Mouse (Mus musculus): Measurements from ENCODE around the gene Nup93. TPM values are rescaled to one million over a fixed set of nuclear protein-coding genes. Genes with fewer than 3 reads are reported as not detected.

Gene Nup93
- polyA plus RNA-seq, 1 experiment, result 18.8 TPM

DNA sequence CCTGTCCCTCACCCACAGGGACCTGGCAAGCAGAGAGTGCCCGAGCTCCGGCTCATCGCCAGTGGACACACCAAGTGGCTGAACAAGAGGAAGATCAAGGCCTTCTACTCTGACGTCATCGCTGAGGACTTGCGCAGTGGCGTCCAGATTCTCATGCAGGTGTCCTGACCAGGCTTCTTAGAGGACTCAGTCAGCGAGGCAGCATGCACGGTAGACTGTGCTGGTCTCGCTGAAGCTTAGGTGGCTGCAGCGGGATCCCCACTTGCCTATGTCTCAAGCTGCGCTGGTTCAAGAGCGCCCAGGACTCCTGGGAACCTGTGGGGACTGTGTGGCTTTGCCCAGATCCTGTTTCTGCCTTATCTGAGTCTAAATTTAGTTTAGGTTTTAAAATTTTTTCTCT lies 131.9 kb downstream of the Nup93 start:
- DNase-seq (ENCODE audit: low read depth, low spot score), result no peak
- WGBS, result 93% methylated on average over 13 of the region's 13 CpGs

DNA sequence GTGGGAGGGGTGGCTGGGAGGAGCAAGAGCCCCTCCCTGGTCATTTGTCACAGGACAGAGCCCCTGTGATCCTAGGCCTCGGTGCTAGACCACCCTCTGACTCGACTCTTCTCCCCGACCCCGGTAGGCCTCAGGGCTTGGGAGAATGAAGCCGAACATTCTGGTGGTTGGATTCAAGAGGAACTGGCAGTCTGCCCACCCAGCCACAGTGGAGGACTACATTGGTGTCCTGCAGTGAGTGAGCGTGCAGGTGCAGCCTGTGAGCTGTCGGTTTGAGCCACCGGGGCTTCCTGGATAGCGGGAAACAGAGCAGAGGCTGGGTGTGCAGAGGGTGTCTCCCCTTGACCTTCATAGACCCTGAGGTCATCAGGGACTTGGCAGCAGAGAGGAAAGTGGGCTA lies 134.1 kb downstream of the Nup93 start:
- 65% methylated on average over 9 of the region's 9 CpGs for WGBS
- no peak for DNase-seq (ENCODE audit: low read depth, low spot score)

DNA sequence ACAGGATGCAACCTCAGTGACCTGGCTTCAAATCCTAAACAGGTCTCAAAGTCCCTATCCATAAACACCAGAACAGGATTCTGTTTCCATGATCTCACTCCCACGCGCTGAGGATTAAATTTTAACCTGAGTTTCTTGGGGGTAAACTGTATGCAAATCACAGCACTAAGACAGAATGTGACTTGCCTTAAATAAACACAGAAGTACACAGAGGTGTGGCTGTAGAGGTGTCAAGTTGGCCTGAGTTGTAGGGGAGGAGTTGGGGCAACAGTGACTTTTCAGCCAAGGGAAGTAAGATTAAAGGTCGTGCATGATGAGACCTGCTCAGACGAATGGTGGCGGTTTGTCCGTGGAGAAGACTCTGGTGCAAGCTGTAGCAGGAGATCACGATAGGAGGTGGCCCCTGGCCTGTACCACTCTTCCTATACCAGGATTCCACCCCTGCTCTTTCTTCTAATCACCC lies 139.7 kb downstream of the Nup93 start:
- WGBS, result 27% methylated on average over 7 of the region's 7 CpGs
- peak; percentile 98 for DNase-seq (ENCODE audit: low read depth, low spot score)

DNA sequence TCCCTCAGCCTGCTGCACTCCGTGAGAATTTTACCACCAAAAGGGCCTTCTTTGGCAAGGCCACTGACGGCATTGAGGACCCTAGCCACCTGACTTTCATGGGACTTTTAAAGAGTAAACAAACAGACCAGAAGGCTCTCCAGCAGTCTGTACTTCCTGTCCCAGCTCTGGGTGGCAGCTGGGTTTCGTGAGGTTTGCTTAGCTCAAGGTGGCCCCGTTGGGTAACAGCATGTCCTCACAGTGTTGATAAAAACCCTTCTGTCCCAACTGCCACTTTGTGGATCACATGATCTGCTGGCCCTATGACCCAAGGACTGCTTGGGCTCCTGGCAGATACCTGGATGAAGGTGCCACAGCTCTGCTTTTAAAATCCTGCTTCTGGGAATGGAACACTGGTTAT lies 140.2 kb downstream of the Nup93 start:
- no peak for DNase-seq (ENCODE audit: low read depth, low spot score)

DNA sequence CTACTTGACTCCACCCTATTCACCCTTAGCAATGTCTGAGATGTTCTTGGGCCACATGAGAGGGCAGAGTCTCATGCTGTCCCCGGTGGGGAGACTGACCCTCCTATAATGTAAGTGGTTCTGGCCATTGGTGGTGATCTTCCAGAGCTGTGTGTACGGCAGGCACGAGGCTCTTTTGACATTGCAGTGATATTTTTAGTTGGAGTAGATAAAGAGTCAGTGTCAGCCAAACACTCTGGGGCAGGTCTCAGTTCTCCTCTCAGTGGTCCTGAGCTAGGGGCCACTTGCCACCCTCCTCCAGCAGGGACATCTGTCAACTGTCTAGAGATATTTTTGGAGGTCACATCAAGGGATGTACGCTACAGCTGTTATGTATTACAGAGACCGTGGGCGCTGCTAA lies 142.9 kb downstream of the Nup93 start:
- DNase-seq (ENCODE audit: low read depth, low spot score), result no peak
- WGBS, result 81% methylated on average over 6 of the region's 6 CpGs

More for the DNA sequence above, 140.2 kb downstream of the Nup93 start:
- WGBS, result 20% methylated on average over 4 of the region's 4 CpGs

DNA sequence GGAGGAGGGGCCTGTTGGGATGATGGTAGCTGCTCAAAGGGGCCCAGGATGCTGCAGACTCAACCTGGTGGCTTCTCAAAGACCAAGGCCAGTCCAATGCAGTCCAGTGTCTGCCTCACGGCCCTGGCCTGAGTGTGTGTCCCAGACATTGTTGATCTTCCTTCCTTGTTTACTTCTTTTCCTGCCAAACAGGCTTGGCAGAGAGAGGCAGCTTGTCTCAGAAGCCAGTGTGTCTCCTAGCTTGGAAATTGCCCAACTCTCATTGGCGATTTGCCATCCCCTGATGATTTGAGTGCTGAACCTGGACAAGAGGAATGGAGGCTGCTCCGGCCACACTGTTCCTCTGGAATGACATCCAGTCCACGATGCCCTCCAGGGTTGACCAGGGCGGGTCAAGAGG lies 144.2 kb downstream of the Nup93 start:
- peak; percentile 75 for DNase-seq (ENCODE audit: low read depth, low spot score)
- 20% methylated on average over 5 of the region's 5 CpGs for WGBS

DNA sequence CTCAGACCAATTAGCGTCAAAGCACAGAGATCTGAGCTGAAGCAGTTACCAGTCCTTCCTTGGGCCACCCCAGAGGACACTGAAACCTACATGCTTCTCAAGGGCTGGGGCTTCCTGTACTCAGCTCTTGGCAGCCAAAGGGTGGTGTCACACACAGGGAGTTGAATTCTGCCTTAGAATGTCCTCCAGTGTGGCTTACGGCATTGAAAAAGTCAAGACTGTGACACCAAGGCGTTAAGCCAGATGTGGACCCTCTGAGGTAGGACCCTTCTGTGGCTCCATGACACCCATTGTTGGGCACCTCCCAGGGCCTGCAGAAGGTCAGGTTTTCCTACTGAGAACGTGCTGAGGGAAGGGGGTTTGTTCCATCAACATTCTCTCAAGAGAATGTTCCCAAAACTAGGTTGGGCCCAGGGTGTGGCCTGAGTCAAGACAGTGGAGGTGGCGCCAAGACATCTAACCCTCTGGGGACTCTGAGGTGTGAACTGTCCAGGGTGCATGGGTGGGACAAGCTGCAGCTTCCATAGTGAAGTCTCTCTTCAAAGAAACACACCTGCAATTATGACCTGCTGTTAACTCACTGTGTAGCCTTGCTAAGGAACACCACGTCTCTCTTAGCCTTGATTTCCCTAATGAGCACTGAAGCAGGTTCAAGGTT lies 147.5 kb downstream of the Nup93 start:
- WGBS, result 63% methylated on average over 6 of the region's 6 CpGs
- no peak for DNase-seq (ENCODE audit: low read depth, low spot score)

DNA sequence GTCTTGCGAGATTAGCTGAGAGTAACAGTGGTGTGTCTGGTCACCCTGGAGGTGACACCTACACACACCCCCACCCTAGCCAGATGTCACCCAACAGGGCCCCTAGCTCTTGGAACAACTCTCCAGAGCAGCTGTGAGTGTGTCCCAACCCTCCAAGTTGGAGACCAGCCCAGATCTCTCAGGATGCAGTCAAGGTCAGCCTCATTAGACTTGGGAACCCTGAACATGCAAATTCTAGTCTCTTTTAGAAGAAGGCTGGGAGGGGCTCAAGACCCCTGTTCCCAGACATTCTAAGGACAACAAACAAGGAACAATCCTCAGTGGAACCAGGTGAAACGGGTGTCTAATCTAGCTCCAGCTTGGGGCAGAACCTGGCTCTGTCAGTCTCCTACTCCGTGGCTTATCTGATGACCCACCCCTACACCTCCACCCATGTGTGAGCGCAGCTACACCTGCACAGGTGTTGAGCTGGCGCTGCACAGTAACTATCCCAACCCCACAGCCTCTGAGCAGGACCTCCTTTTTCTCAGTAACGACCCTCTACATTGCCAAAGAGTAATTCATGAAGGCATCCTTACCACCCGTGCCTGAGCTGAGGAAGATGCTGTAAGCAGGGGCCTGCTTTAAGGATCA lies 148.4 kb downstream of the Nup93 start:
- DNase-seq (ENCODE audit: low read depth, low spot score), result no peak
- WGBS, result 21% methylated on average over 7 of the region's 7 CpGs

DNA sequence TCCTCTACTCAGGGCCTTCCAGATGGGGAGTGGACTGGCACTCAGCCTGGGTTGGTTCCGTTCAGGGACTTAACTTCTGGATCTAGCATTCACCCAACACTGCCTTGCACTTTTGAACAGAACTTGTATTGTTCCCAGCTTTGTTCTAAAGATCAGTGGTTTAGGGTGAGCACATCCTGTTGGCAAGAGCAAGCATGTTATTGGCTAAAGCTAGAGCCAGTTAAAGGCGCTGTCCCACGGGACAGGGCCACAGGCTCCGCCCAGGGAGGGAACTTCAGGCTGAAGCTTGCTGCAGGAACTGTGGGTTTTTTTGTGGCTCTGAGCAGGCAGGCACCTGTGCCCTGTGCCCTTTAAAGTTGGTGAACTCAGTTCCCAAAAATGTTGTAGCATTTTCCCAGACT lies 148.9 kb downstream of the Nup93 start:
- no peak for DNase-seq (ENCODE audit: low read depth, low spot score)
- 14% methylated on average over 4 of the region's 4 CpGs for WGBS

DNA sequence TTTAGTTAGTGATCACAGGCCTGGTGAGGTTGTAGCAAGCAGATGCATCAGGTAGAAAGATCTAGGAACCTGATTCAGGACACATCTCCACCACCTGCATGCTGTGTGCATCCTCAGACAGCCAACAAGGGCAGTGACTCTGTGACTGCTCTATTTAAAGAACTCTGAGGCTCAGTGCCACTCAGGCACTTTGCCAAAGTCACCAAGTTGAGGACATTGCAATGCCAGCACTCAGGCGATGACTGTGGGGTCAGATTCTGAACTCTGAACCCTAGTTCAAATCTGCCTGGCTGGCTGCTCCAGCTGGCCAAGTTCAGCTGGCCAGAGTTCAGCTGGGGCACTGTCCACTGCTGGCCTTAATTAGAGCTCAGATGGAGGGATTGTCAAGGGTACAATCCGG lies 149.5 kb downstream of the Nup93 start:
- no peak for DNase-seq (ENCODE audit: low read depth, low spot score)

DNA sequence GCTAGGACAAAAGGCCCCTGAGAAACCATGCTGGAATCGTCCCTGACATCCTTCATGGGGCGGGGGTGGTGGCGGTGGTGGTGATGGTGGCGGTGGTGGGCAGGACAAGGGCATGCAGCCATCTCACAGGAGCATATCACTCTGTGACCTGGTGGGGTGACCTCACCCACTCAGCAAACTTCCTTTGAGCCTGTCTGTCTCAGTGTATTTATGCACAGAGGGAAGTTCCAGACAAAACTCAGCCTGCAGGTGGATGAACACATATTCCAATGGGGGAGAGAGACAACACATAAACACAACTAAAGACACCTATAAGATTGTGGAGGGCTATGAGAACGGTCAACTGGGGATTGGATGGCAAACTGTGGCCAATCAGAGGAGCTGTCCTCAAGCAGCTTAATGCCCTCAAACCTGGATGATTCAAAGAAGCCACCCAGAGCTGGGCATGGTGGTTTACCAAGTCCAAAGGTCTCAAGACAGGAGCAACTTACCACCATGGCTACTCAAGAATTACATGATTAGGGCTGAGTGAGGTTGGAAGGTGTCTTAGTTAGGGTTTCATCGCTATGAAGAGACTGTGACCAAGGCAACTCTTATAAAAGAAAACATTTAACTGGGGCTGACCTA lies 150.4 kb downstream of the Nup93 start:
- WGBS, result 67% methylated on average over 6 of the region's 6 CpGs
- DNase-seq (ENCODE audit: low read depth, low spot score), result no peak

More for the DNA sequence above, 149.5 kb downstream of the Nup93 start:
- 40% methylated on average over 2 of the region's 2 CpGs for WGBS

DNA sequence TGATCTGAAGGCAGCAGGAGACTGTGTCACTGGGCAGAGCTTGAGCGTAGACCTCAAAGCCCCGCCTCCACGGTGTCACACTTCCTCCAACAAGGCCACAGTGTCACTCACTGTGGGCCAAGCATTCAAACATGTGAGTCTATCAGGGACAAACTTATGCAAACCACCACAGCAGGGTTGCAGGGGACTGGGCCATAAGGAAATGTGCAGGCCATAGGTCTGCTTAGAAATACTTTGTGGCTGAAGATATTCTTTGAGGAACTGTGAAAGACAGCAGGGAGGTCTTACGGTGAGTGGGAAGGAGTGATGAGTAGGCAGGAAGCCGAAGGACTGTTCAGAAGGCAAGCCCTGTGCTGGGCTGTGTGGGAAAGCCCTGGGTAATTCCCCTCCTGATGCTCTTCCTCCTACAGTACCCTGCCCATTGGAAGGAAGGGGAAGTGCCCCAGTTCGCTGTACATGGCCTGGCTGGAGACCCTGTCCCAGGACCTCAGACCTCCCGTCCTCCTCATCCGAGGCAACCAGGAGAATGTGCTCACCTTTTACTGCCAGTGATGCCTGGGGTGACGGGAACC lies 151.1 kb downstream of the Nup93 start:
- WGBS, result 67% methylated on average over 9 of the region's 9 CpGs
- no peak for DNase-seq (ENCODE audit: low read depth, low spot score)

Other genes starting within 250 kb of the Nup93 start
- gene Amfr, start 201.7 kb upstream of the Nup93 start, polyA plus RNA-seq (2012; rRNA removed), result 73.3 and 87.2 TPM in 2 replicates
- gene Nudt21, start 177.5 kb upstream of the Nup93 start, polyA plus RNA-seq (2012; rRNA removed), result 20.5 and 27.0 TPM in 2 replicates
- 5.3 and 7.5 TPM in 2 replicates for gene Ogfod1, start 177.4 kb upstream of the Nup93 start, polyA plus RNA-seq (2012; rRNA removed)
- gene Bbs2, start 115.6 kb upstream of the Nup93 start, polyA plus RNA-seq (2012; rRNA removed), result 6.5 TPM in 2 replicates
- 0.35 TPM in 1 of 2 replicates, not detected in the other for gene Mt4, start 77.4 kb upstream of the Nup93 start, polyA plus RNA-seq (2012; rRNA removed)
- 1.3 and 2.4 TPM in 2 replicates for gene Mt3, start 62.0 kb upstream of the Nup93 start, polyA plus RNA-seq (2012; rRNA removed)
- 88.8 and 175 TPM in 2 replicates for gene Mt2, start 41.9 kb upstream of the Nup93 start, polyA plus RNA-seq (2012; rRNA removed)
- gene Mt1, start 35.5 kb upstream of the Nup93 start, polyA plus RNA-seq (2012; rRNA removed), result 839 and 1,256 TPM in 2 replicates
- 0.05 and 0.21 TPM in 2 replicates for gene Slc12a3, start 114.6 kb downstream of the Nup93 start, polyA plus RNA-seq (2012; rRNA removed)
- gene Herpud1, start 171.9 kb downstream of the Nup93 start, polyA plus RNA-seq (2012; rRNA removed), result 170 and 227 TPM in 2 replicates
- gene Nlrc5, start 219.8 kb downstream of the Nup93 start, polyA plus RNA-seq (2012; rRNA removed), result 12.6 and 17.0 TPM in 2 replicates